Mouse (Mus musculus) CD4-positive naive resting alpha-beta T cell, adult 57 days (primary cell): ENCODE data around the gene 1700017B05Rik. TPM values are rescaled to one million over a fixed set of nuclear protein-coding genes. Genes with fewer than 3 reads are reported as not detected.

Source experiments
- total RNA-seq: library from RNA; stranded (reverse); gene quantifications from one replicate; pipeline ENCODE4 v1.2.4, GENCODE M21; 2023

1700017B05Rik gene
- 97.8 TPM for total RNA-seq

GRCm38 (mm10) chr9:57261913-57262794 is at the start of gene 1700017B05Rik:
Gene 1700017B05Rik, minus strand, starts transcription at chr9:57262612.

GRCm38 (mm10) chr9:57236256-57236655 is 26.2 kb downstream of the 1700017B05Rik start, which contains the start of gene Trcg1:
Gene Trcg1, plus strand, starts transcription at chr9:57236556.

Other genes starting within 250 kb of the 1700017B05Rik start
- 111 TPM for gene Sin3a, start 190.6 kb downstream of the 1700017B05Rik start, total RNA-seq
- 189 TPM for gene Man2c1, start 131.9 kb downstream of the 1700017B05Rik start, total RNA-seq
- 34.4 TPM for gene Neil1, start 114.3 kb downstream of the 1700017B05Rik start, total RNA-seq
- gene Commd4, start 104.3 kb downstream of the 1700017B05Rik start, total RNA-seq: 96.9 TPM
- gene Trcg1, start 26.1 kb downstream of the 1700017B05Rik start, total RNA-seq: not detected
- 69.4 TPM for gene Ppcdc, start 177.5 kb upstream of the 1700017B05Rik start, total RNA-seq
- gene Scamp5, start 205.4 kb upstream of the 1700017B05Rik start, total RNA-seq: 0.24 TPM
- gene Rpp25, start 241.4 kb upstream of the 1700017B05Rik start, total RNA-seq: not detected